Mouse (Mus musculus) kidney, adult 2 months (tissue): Measurements from ENCODE around the gene Fibin.

Experiments
- CTCF ChIP-seq: fragments of 200-500 bp; conservative IDR thresholded peaks from 2 replicates; pipeline ENCODE4 v1.5.1; 2011; ENCODE audit warnings: low read depth, mild to moderate bottlenecking, control low read depth, low read length, moderate library complexity, mixed read lengths; ENCODE audit not compliant: insufficient read depth, insufficient read length
- POLR2A ChIP-seq: fragments of 200-500 bp; IDR thresholded peaks from one replicate; pipeline ENCODE4 v1.6.1; 2011; ENCODE audit warnings: low read depth, low read length, control low read depth

DNA sequence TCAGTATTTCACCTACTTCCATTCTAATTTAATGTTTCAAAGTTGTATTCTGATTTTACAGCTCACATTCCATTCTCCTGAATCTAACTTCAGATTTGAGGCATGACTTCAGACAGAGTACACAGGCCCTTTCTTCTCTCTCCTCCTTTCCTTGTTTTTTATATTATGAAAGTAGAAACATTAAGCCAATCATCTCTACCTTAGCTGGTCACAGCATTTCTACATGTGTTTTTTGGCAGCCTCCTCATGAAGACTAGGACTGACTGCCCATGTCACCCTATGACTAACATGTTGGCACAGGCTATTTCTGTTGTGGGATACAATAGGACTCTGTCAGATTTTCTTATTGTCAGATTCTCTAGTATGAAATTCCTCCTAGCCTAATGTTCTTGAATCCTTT is 34.0 kb downstream of the Fibin start:
- no peak for TF ChIP-seq CTCF
- no peak for TF ChIP-seq POLR2A
